Mouse (Mus musculus) frontal cortex, postnatal 36 days (tissue): Measurements from ENCODE around the gene Prkn.
A peak's percentile ranks its signal among the peaks of the same experiment; 100 is the strongest.

Experiments
- DNase-seq, 2 experiments: peaks; one replicate each; pipeline ENCODE4 v3.0.0; 2022; ENCODE audit warnings: low spot score in 2 of 2

Prkn gene

DNA sequence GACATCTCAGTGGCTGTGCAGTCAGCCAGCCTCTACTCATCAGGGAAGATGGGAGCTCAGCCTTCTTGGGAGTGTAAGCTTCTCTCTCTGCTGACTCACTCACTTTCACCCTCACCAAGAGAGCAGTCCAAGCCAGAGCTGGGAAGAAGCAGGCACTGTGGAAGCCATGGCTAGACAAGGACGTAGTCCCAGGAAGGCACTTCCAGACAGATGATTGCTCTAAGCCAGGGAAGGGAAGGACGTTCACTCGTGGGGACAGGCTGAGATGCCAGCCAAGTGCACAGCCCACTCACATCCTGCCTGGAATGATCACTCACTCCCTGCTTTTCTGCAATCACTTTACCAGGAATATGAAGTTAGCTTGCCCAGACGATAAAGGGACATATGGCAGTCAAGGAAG lies 430.0 kb downstream of the Prkn start:
- DNase-seq = peak; percentile 34 to 36

GRCm38 (mm10) chr17:11271876-11272275 lies 431.7 kb downstream of the Prkn start:
- peak; percentile 41 to 71 for DNase-seq

DNA sequence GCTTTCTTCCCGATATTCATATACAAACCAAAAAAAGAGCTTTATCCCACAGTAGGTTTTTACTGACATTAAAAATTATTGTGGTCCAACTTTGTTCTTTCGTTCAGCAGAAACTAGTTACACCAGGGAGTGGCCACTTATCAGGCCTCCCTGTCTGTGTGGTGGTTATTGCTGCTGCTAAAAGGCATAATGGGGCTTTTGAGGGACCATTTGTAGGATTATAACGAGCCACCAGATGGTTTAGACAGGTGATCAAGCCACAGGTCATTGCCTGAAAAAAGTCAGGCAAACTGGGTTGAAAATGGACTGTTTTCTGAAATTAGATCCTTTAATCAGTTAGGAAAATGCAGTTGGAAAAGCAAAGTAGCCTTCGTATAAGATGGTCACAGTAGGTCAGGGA lies 444.1 kb downstream of the Prkn start:
- DNase-seq = no peak

GRCm38 (mm10) chr17:11290183-11290582 lies 450.0 kb downstream of the Prkn start:
- DNase-seq = no peak

DNA sequence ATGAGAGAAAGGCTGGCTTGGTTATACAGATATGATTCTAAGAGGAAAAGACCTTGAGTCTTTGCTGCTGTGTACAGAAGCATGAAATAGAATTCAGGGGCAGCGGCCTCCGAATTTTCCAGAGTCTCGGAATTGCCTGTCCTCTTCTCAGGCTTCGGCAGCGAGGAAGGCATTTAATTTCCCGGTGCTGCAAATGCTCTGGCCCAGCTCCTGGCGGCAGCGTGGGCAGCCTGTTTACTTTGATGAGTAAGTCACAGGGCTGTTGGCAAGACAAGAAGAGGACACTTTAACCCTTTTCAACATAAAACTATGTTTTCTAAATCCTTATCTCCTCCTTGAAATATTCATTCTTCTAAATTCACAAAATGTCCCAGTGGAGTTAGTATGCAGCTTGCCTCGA lies 462.9 kb downstream of the Prkn start:
- DNase-seq = peak; percentile 45 to 59

DNA sequence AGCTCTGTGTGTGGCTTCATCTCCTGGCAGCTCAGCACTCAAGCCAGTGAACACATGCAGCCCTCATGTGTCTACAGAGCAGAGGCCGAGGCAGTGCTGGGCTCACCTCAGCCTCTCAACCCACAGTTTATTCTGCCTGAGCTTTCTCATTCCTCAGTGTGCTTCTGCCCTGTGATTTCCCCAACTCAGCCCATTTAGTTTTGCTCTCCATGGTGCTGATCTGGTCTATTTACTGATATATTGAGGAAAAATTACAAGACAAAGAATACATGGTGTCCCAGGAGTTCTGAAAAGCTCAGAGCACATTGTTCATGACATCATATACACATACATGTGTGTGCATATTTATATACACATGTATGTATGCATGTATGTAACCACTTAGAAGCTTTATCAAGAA lies 469.7 kb downstream of the Prkn start:
- DNase-seq = no peak

DNA sequence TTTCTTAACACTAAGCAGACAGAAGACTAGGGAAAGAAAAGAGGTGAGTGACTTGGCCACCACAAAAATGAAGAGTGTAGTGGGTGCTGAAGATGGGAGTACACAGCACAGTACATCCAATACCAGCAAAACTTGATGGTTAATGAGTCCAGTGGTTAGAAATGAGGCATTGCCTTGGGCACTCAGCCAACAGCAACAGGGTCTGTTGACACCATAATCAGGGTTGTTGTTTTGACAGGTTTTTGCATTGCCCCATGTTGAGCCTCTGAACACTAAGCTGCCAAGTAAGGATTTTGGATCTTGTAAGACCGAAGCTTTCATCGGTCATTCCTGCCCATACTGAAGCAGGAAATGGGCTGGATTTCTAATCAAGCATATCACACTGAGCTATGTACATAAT lies 474.0 kb downstream of the Prkn start:
- no peak for DNase-seq

DNA sequence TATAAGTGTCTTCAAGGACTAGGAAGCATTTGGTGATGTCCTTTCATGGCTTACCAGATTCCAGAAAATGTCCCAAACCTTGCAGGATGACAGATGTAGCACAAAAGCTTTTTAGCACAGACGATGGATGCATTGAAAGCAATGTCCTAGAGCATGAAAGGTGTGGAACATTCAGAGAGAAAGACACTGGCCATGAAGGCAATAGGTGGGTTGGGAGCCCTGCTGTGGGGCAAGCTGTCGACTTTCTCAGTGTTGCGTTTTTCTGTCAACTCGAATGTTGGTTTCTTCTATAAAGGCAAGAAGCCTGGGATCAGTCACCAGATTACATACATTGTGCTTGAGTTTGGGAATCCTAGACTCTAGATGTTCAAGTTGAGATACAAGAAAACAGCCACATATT lies 475.5 kb downstream of the Prkn start:
- DNase-seq = no peak

DNA sequence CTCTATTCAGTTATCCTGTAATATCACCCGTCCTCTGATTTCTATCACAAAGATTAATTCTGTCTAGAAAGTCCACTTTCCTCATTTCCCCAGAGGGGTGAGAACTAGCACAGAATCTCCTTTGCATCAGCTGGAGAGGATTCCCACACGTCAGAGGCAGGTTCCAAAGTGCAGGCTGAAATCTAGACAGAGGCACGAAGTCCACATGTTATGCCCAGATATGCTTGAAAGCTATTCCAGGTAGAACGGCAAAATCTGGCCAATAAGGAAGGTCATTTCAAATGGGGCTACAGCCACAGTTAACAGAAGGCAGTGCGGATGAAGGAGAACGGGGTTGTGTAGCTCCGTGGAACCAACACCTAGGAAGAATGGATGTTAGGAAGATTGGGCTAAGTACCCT lies 478.8 kb downstream of the Prkn start:
- no peak for DNase-seq

DNA sequence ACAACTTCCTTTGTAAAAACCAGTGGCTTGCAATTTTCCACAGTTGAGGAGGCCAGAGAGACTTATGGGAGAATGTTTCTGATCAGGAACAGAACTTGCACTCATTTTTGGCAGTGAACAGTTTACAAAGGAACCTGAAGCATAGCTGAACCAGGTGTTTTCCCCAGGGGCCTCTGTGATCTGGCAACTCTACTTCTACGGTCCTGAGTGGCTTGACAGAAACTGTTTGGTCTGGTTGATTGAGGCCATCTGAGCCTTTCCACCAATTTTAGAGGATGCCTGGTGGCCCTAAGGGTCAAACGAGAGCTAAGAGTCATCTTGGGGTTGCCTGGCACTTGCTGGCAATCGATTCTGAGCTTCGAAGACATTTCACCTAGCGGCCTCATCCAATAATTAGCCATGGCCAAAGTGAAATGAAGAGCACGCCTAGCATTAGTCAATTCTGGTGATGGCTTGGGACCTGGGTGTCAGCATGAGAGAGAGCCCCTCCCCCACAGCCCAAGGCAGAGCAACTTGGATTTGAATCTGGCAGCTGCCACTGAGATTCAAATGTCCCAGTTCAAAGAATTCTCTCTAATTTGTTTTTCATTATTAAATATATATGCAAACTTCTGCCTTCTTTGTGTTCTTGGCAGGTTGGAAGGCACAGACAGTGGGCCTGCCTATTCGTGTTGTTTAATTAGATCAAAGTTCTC lies 479.6 kb downstream of the Prkn start:
- no peak for DNase-seq

GRCm38 (mm10) chr17:11332081-11332480 lies 491.9 kb downstream of the Prkn start:
- DNase-seq = no peak

DNA sequence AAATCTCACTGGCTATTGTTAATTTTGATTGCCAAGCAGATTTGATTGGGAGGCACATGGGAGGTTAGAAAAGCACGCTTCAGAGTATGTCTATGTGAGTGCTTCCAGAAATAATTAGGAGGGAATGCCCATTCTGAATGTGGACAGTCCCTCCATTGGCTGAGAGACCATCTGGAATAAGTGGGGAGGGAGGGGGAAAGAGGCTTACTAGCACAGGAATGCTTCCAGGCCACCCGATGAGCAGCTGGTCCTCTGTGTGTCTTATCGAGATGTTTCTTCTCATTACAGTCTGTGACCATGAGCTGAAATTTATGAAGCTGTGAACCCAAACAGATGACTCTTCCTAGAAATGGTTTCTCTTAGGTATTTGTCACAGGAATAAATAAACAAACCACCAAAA lies 493.6 kb downstream of the Prkn start:
- DNase-seq = no peak

GRCm38 (mm10) chr17:11336156-11336555 lies 496.0 kb downstream of the Prkn start:
- DNase-seq = peak; percentile 46 to 53

GRCm38 (mm10) chr17:11340368-11340767 lies 500.2 kb downstream of the Prkn start:
- DNase-seq = no peak

GRCm38 (mm10) chr17:11346310-11346709 lies 506.1 kb downstream of the Prkn start:
- DNase-seq = no peak

GRCm38 (mm10) chr17:11352778-11353552 lies 512.8 kb downstream of the Prkn start:
- DNase-seq = peak; percentile 33 to 45

DNA sequence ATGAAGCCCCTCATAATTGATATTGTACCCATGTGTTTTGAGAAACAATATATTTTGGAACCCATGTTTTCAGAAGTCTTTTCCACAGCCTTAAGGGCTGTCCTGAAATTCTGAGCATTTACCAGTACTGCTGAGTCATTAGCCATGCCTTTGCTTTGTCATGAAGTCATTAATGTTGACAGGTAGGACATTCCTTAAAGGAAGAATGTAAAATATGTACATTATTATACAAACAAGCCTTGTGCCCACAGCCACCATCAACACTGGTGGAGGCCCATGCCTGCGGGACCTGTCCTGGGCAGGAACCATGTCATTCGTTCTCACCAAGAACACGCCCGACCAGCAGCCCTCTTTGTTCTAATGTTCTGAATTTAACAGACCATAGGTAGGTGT lies 513.4 kb downstream of the Prkn start:
- no peak for DNase-seq

DNA sequence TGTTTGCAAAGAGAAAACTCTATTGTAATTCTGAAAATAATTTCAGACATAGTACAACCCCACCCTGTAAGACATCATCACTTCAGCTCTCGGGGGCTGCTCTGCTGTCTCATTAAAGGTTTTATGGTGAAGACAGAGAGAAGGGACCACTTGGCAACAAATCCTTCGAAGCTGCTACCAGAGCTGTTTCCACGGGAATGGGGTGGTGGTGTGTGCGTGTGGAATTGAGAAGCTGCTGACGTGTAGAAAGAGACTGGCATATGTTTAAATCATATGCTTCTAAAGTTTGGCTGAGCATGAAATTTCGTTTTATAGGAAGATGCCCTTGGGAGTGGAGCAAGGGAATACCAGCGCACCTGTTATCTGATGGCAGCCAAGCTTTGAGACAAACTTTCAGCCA lies 514.2 kb downstream of the Prkn start:
- no peak for DNase-seq

DNA sequence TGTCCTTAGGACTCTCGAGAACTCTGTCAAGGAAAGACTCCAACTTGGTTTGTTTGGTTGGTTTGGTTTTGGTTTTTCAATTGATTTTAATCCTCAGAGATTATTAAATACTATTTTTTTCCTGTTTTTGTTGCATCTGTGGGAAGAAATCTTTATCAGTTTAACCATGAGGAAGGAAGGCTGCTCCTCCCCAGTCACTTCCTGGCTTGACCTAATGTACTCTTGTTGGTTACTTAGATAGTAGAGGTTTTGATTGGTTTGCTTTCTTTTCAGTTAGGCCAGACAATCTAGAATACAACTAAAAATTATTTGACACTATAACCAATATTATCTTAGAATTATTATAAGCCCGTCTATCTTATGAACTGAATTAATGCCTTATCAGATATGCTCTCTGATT lies 535.3 kb downstream of the Prkn start:
- no peak for DNase-seq

- peak; percentile 29 to 66 for DNase-seq
Measured at GRCm38 (mm10) chr17:11383364-11383962, 543.3 kb downstream of the Prkn start.

GRCm38 (mm10) chr17:11385246-11385645 lies 545.1 kb downstream of the Prkn start:
- DNase-seq = peak; percentile 79 to 91

GRCm38 (mm10) chr17:11392622-11393294 lies 552.6 kb downstream of the Prkn start:
- DNase-seq = no peak
